Mouse (Mus musculus) inflammation-experienced regulatory T-cells, adult 6 months (primary cell): Measurements from ENCODE around the gene Ncoa3. TPM values are rescaled to one million over a fixed set of nuclear protein-coding genes. Genes with fewer than 3 reads are reported as not detected.

Experiments
- ATAC-seq: one replicate; pipeline ENCODE4 v1.8.0; 2017
- polyA plus RNA-seq, 3 experiments: library from polyadenylated mRNA; unstranded; fragments of 100-300 nt; shearing (Covaris generic); gene quantifications; one replicate each; pipeline ENCODE4 v1.2.1; 2017

Ncoa3 gene
- polyA plus RNA-seq, 3 experiments from 2014 or later = 36.0 to 74.1 (median 67.4) TPM

GRCm38 (mm10) chr2:166106631-166107030, 114.2 kb downstream of the Ncoa3 start:
- ATAC-seq = no peak

DNA sequence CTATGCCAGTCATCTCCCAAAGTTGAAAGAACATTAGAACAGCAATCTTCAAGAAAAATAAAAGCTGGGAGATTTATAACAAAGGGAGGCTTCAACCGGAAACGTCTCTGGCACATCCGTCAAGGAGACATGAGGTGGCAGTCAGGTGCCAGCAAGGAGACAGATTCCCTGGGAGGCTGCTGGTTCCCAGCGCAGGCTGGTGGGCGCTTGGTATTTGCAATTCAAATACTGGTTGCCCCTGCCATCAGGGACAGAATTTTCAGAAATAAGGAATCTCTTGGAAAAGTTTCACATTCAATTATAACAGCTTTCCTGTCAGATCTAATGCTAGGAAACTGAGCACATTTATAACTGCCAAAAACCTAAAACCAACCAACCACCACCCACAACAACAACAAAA, 115.5 kb downstream of the Ncoa3 start:
- no peak for ATAC-seq

GRCm38 (mm10) chr2:166108326-166108725, 115.9 kb downstream of the Ncoa3 start:
- no peak for ATAC-seq

GRCm38 (mm10) chr2:166110764-166111163, 118.3 kb downstream of the Ncoa3 start:
- no peak for ATAC-seq

- no peak for ATAC-seq
These were observed 118.8 kb downstream of the Ncoa3 start for GRCm38 (mm10) chr2:166111238-166111637.

- no peak for ATAC-seq
These were observed 119.4 kb downstream of the Ncoa3 start for GRCm38 (mm10) chr2:166111831-166112250.

- no peak for ATAC-seq
These were observed 120.5 kb downstream of the Ncoa3 start for GRCm38 (mm10) chr2:166112986-166113385.

DNA sequence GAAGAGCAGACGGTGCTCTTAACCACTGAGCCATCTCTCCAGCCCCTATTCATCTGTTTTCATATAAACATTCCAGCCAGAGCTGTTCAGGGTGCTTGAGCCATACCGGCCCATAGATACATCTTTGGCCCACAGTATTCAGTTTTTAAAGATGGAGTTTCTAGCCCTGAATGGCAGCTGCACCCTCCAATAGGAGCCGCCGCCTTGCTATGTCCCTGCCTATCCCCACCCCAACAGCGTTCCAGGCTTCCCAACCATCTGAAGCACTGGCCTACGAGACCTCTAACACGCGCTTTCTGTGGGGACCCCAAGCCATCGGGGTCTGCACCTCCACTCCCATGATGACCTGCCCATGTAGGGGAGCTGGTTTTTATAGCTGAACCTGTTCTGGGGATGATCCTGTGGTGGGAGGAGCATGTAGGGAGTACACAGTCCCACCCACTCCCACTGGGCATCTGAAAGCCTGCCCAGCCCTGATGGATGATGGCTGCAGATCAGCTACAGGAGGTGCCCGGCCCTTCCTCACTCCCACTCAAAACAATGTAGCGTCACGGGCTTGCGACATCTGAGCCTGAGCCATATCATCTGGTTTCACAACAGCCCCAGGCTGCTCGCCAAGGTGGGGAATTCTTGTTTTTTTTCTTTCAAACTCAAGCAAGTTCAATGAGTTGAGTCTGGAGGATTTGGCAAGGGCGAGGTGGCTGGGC, 123.3 kb downstream of the Ncoa3 start:
- no peak for ATAC-seq

DNA sequence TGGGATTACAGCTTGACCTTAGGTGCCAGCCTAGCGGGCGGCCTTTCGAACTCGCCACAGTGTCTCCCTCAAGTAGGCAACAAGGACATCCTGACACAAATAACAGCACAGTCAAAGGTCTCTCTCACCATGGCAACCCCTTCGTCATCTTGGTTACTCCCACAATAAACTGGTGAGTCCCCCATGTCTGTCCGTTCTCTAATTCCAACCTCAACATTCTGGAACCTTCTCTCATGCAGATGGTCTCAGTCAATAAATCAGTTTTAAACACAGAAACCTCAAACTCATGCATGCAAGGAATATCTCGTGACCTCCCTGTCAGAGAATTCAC, 123.8 kb downstream of the Ncoa3 start:
- no peak for ATAC-seq

DNA sequence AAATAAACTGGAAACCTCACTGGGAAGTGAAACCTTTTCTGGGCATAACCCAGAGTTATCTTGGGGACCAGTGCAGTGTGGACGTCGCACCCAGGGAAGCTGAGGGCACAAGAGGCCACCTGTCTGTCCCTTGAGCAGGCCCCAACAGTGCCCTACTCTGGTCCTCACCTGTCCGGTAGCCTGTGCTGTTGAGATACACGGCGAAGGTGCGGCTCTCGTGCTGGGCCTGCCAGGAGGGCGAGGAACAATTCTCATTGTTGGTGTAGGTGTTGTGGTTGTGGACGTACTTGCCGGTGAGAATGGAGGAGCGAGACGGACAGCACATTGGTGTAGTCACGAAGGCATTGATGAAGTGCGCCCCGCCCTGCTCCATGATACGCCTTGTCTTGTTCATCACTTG, 124.3 kb downstream of the Ncoa3 start:
- ATAC-seq = no peak

DNA sequence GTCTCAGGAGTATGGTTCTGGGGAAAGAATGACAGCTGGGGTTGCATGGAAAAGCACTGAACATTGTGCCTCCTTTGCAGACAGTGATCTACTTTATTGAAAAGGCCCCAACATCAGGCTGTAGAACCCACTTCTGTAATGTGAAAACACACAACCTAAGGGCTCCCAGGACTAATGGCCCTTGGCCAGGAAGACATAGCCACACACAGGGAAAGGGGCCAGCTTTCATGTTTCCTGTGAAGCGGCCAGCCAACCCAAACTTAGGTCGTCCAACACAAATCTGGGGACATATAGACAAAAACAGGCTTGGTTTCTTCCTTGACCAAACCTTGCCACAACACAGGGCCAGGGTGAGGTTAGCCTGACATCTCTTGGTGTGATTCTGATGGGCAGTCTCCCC, 127.6 kb downstream of the Ncoa3 start:
- ATAC-seq = no peak

DNA sequence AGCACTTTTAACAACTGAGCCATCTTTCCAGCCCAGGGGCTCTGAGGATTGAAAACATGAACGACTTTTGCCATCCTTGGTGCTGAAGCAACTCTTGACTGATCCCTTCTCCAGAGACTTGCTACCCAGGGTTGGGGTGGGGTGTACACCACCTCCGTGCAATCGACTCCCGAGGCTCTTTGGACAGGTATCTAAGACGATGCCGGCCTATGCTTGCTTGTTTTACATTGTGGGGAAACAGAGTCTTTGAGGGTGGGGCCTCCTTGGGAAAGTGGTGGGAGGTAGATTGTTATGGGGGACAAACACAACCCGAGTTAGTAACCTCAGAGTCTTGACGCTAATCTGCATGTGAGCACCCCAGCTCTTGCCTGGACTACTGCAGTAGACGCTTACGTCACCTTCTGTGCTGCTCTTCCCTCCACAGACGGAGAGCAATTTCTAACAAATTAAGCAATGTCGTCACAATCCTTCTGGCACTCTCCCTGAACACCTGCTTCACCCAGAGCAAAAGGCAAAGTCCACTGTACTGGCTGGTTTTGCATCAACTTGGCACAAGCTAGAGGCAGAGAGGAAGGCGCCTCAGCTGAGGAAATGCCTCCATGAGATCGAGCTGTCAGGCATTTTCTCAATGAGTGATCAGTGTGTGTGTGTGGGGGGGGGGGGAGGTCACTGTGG, 129.4 kb downstream of the Ncoa3 start:
- ATAC-seq = no peak

DNA sequence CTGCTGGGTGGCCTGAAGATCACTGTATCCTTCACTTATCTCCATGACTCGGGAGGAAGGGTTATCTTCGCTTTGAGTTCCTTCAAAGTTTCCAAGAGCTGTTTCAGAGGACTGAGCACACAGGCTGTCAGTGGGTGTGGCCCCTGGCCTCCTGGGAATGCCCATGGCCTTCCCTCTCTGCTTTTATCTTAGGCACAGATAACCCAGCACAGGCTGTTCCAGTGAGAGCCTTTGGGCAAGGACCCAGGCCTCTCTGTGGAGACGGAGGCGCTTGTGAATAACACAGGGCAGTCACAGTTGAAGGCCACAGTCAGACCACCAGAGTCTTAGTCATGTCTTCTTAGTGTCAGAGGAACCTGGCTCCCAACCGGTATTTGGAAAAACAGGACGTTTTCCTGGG, 130.3 kb downstream of the Ncoa3 start:
- ATAC-seq = no peak

Other genes starting within 250 kb of the Ncoa3 start
- 10 to 100 TPM; 43.3 to 65.6 (median 61.9) TPM for gene Zmynd8, start 93.6 kb upstream of the Ncoa3 start, polyA plus RNA-seq
- gene Sulf2, start 163.0 kb downstream of the Ncoa3 start, polyA plus RNA-seq = 1 to 10 TPM; 2.5 to 3.3 (median 2.8) TPM